Mouse (Mus musculus): Measurements from ENCODE around the gene Cntnap2.

Cntnap2 gene

GRCm38 (mm10) chr6:47350100-47350690, 2291.0 kb downstream of the Cntnap2 start:
- no peak for DNase-seq (ENCODE audit: low read depth, low spot score)
